Mouse (Mus musculus): Measurements from ENCODE around the gene Olfr211.
"Not testable (repeated sequence)": the region's sequence is repeated elsewhere in the genome, so short reads cannot be mapped to it uniquely, and the experiment has no call there.

Gene Olfr211

DNA sequence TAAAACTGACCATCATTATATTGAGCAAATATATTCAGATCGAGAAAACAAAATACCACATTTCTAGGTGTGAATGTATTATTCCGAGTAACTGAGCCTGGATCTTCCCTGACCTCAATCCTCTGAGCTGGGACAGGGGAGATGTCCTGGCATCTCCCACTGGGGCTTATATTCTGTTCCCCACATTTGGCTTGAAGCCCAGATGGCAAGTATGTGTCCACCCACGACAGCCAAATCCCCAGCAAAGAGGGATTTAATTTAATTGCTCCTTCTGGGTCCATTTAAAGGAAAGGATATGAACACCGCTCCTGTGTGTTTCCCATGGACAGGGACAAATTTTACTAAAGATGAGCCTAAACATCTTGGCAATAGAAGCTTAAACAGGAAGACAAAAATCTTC is at the start of gene Olfr211:
Gene Olfr211, plus strand, starts transcription at position 301 of the 400 bp plus-strand sequence.
- ATAC-seq (ENCODE audit: low TSS enrichment) = no peak

DNA sequence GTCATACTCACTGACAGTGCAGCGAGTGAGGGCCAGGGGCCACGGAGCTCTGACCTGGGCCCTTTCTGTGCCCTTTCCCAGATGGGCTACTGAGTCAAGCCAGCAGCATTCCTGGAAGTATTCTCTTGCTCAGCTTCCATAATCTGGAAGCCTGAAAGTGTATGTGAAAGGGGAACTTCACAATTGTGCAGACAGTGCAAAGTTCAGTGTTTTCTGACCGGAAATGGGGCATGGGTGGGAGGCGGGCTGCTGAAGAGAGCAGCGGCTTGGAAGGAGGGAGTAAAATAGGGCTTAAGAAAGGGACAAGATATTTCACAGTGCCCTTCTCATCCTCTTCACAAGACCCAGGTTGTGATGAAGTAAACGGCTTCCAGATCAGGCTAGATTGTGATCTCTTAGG is 49.4 kb upstream of the Olfr211 start:
- no peak for ATAC-seq (ENCODE audit: low TSS enrichment)

- no peak for ATAC-seq (ENCODE audit: low TSS enrichment)
These were observed 48.4 kb upstream of the Olfr211 start for GRCm38 (mm10) chr6:116440447-116440846.

DNA sequence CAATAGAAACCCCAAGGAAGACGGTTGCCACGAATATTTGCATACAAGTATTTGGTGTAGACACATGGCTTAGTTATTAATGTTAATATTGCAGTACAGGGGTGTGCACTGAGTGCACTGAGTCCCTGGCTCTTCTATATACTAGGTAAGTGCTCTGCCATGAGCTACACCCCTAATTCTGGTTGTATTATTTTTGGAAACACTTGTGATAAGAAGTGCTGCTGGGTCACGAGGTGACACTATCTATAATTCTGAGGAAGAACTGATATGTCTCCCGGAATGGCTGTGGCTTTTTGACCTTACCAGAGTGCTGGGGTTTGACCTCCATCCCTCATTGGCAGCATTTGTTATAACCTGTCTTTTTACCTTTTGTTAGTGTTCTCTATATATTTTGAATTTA is 48.0 kb upstream of the Olfr211 start:
- ATAC-seq (ENCODE audit: low TSS enrichment) = no peak

GRCm38 (mm10) chr6:116455781-116456180 is 33.1 kb upstream of the Olfr211 start:
- ATAC-seq (ENCODE audit: low TSS enrichment) = no peak

GRCm38 (mm10) chr6:116456482-116456881 is 32.4 kb upstream of the Olfr211 start:
- no peak for ATAC-seq (ENCODE audit: low TSS enrichment)

GRCm38 (mm10) chr6:116458728-116459127 is 30.2 kb upstream of the Olfr211 start:
- no peak for ATAC-seq (ENCODE audit: low TSS enrichment)

DNA sequence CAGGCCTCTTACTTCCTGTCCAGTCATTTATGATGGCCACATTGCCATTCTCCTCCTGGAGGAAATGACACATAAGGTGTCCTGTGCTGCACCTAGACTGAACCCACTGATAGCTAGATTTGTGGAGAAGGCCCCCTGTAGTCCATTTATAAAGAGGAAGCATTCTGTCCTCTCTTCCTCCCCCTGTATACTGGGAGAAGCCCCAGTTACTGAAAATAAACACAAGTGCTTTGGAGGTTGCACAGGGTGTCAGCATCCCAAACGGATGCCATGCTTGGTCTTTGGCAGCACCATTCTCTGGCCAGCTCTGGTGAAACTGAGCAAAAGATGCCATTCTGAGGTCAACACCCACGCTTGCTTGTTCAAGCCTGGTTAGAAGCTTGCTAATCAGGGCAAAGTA is 29.7 kb upstream of the Olfr211 start:
- no peak for ATAC-seq (ENCODE audit: low TSS enrichment)

- no peak for ATAC-seq (ENCODE audit: low TSS enrichment)
These were observed 28.2 kb upstream of the Olfr211 start, which contains the start of gene Alox5 for GRCm38 (mm10) chr6:116460544-116461283. Gene Alox5 (minus strand): TSS chr6:116461178.

DNA sequence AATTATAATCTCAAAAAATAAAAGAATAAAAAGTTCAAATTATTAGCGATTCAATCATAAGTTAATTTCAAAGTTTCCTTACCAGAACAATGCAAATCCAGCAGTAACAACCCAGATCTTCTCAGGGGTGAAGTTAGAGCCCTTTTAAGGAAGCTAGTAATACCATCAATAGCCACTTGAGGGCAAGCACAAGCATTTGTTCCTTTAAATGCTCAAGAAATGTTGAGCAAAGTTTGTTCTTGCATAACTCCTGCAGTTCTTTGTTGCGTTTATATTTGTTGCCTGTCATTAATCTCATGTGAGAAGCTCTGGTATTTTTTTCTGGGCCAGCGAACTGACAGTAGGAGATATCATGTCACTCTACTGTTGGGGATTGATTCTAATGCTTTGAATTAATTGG is 20.8 kb upstream of the Olfr211 start:
- no peak for ATAC-seq (ENCODE audit: low TSS enrichment)

DNA sequence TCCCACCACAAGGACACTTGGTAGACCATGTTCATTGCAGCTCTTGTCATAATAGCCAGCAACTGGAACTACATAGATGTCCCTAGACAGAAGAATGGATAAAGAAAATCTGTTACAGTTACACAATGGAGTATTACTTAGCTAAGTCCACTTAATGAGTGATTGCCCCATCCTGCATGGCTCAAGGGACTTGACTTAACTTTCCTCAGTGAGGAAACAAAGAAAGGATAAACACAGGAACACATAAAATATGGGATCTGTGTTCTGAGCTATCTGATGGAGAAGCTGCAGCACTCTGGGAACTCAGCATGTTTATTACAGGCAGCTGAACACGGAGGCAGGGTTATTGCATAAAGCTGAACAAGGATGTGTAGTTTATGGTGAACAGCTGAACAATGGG is 3.8 kb upstream of the Olfr211 start:
- no peak for ATAC-seq (ENCODE audit: low TSS enrichment)

DNA sequence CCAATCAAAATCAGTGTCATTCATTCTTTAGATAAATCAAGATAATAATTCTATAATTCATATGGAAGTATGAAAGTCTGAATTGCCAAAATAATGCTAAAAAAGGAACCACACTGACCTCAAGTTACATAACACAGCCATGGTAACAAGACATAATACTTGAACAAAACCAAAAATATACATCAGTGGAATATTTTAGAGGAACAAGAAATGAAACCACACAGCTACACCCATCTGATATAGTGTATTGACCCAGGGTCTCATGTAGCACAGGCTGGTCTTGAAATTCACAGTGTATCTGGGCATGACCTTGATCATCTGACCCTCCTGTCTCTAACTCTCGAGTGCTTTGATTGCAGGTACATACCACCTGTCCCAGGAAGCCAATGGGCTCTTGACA is 2.1 kb upstream of the Olfr211 start:
- no peak for ATAC-seq (ENCODE audit: low TSS enrichment)

GRCm38 (mm10) chr6:116493742-116494141 is 4.9 kb downstream of the Olfr211 start:
- no peak for ATAC-seq (ENCODE audit: low TSS enrichment)

GRCm38 (mm10) chr6:116495960-116496359 is 7.1 kb downstream of the Olfr211 start:
- no peak for ATAC-seq (ENCODE audit: low TSS enrichment)

- ATAC-seq (ENCODE audit: low TSS enrichment) = not testable (repeated sequence)
These were observed 17.6 kb downstream of the Olfr211 start, which contains the start of gene Olfr212 for GRCm38 (mm10) chr6:116506302-116507003. Gene Olfr212 (plus strand): TSS chr6:116506516.

DNA sequence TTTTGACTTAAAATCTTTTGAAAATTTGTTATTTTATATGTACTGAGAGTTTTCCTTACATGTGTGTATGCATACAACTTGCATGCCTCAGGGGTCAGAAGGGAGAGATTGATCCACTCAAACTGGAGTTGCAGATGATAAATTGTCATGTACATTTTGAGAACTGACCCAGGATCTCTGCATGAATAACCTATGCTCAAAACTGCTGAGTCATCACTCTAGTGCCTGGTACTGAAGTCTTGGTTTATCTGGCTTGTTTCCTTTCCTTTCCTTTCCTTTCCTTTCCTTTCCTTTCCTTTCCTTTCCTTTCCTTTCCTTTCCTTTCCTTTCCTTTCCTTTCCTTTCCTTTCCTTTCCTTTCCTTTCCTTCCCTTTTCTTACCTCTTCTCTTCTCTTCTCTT is 25.9 kb downstream of the Olfr211 start:
- no peak for ATAC-seq (ENCODE audit: low TSS enrichment)

GRCm38 (mm10) chr6:116538156-116538555 is 49.3 kb downstream of the Olfr211 start, which contains the start of gene Olfr213:
Gene Olfr213 (plus strand): TSS chr6:116538456.
- ATAC-seq (ENCODE audit: low TSS enrichment) = no peak

GRCm38 (mm10) chr6:116542500-116542899 is 53.6 kb downstream of the Olfr211 start:
- no peak for ATAC-seq (ENCODE audit: low TSS enrichment)
